Mouse (Mus musculus): Measurements from ENCODE around the gene Deup1. TPM values are rescaled to one million over a fixed set of nuclear protein-coding genes. Genes with fewer than 3 reads are reported as not detected.

Gene Deup1
- total RNA-seq, 2 experiments from 2014 or later: not detected

DNA sequence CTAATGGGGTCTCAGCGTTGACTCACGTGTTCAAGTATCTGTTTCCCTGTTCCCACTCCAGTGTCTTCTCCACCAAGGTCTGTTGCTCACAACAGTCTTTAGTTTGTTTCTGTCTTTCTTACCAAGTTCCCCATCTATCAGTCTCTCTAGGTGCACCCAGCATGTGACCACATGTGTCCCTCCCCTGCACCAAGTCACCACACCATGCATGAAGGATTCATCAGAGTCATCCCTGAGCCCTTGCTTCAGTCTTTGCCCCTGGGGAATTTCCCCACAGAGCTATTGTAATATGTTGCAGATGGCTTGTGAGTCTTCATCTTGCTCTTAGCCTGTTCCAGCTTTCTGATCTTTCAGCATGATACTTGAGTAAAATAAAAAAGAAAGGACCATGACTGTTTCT lies 93.6 kb downstream of the Deup1 start:
- no peak for ATAC-seq (replicated peaks; ENCODE audit: poor library complexity)

DNA sequence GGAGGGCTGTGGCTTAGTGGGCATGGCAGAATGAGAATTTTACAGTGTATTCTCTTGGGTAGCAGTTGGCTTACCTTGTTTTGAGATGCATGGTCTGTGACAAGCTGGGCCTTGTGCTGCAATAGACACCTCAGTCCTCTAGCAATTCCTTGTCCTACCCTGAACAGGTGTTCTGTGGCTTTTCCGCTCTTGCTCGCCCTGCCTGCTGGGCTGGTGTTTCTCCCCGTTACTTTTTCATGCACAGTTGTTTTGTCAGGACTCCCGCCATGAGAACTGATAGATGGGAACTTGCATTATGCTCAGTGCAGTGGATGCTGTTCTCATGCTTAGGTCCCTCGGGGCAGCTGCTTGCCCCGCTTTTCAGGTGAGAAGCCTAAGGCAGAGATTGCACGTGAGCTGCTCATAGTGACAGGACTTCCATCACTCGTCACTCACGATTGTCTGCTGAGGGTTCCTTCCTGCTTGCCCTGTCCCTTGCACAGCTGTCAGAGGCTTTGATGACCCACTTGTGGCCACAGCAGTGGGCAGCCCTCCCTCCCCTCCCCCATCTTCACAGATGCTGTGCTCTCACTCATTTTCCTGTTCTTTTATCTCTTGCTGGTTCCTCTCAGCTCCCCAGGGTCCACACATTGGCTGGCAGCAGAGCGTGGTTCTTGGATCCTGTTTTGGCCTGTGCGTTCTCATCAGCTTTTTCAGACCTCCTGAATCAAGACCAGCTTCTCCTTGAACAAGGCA lies 94.2 kb downstream of the Deup1 start:
- ATAC-seq (replicated peaks; ENCODE audit: poor library complexity): no peak

DNA sequence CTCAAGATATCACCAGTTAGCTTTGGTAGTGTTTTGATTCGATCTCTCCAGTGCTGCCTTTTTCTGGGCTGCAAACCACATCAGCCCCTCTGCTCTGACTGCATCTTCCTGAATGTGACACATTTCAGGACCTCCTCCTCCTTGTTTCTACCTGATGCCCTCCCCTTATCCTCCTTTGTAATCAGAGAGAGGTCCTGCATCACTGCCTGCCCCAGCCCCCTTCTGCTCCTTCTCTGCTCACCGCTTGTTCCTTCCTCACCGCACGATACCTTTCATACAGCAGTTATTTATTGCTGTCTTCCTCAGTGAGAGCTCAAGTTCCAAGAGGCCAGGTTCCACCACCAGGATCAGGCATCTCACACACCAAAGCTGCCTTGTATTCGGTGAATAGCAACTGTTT lies 96.5 kb downstream of the Deup1 start:
- no peak for ATAC-seq (replicated peaks; ENCODE audit: poor library complexity)

DNA sequence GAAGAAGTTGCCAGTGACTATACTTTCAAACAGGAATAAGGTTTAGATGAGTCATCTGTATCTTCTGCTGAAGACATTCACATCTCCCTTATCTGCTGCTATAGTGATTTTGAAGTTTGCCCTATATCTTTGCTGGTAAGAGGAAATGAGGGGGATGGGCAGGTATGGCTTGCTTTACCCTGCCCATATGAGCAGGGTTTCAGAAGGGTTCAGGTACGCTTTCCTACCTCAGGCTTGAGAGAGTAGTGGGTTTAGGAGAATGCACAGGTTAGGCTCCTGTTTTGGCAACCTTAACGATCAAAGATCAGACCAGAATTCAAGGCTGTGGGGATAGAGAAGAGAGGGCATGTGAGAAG lies 97.8 kb downstream of the Deup1 start:
- 0 out of 2 replicates have a peak, but pooled peaks have one; percentile 17 for ATAC-seq (replicated peaks; ENCODE audit: poor library complexity)

DNA sequence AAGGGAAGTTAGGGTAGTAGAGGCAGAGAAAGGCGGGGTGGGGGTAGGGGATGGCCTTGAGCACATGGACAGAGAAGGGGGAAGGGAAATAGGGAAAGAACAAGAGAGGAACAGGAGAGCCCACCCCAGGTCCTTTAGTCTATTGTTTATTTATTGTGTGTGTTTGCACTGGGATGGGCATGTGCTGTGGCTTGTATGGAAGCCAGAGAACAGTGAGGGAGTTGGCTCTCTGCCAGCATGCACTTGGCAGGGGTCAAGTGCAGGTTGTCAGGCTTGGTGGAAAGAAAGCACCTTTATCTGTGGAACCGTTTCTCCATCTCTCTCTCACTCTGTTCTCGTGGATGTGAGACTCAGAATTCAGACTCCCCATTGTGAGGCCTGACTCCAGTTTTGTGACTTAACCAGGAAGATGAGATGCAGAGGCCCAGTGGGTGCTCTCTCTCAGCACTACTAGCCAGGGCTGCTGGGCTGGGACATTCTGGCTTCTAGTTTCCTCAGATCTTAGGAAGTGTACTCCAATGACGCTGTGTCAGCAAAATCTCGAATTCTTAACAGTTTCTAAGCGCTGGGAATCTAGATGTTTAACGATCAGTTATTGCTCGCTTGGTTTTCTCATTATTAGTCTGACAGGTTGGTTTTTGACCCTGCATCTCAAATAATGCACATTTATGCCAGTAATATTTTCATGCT lies 98.3 kb downstream of the Deup1 start:
- ATAC-seq (replicated peaks; ENCODE audit: poor library complexity): peak; percentile 20; the same call in 1 of the 2 replicates

- no peak for ATAC-seq (replicated peaks; ENCODE audit: poor library complexity)
Measured at GRCm38 (mm10) chr9:15528368-15528767, 99.4 kb downstream of the Deup1 start.

DNA sequence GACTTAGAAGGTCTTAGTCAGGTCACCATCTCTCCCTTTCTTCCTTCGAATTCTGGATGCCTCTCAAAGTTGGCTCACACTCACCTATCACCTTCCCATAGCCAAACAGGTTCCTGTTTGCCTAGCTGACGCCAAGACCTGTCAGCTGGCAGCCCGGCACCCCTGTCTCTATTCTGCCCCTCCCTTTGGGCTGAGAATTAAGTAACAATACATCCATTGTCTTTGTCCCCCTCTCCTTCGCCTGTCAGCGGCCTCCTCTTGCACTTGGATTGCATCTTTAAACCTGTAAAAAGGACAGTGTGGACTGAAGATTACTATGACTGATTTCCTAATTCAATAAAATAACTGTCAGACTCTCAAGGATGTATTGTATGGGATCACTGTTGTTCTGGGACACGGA lies 99.9 kb downstream of the Deup1 start:
- no peak for ATAC-seq (replicated peaks; ENCODE audit: poor library complexity)

GRCm38 (mm10) chr9:15526539-15526938 lies 101.2 kb downstream of the Deup1 start:
- no peak for ATAC-seq (replicated peaks; ENCODE audit: poor library complexity)

DNA sequence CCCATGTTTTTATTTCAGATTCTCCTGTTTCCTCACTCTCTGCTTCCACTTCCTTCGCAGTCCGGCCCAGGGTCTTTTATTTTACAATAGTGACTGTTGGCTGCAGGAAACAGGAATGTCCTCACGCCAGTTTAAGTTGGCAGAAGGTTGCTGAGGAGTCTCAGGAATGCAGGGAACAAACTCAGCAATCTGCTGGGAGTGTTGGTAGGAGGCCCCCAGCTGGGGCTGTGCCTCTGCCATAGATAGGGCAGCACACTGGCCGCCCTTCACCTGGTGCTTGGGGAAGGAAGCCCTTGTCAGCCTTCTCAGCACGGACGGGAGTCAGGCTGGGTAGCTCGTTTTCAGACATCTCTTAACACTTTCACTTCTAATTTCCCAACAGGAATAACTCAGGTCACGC lies 102.5 kb downstream of the Deup1 start:
- ATAC-seq (replicated peaks; ENCODE audit: poor library complexity): no peak

DNA sequence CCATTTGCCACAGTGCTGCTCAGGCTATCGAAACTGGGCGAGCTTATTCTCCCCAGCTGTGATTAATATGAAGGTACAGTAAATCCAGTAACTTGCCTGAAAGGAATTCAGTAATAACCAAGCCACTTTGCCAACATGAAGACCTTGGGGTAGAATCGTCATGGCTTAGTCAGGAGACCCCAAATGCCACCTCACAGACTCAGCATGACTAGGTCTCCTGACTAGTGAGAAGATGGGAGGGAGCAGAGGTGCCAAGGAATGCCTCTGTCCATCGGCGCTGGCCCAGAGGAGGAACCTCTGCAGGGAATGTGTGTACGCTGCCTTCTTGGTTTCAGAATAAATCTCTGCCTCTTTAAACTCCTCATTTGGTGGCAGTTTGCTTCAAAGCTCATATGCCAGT lies 104.1 kb downstream of the Deup1 start:
- ATAC-seq (replicated peaks; ENCODE audit: poor library complexity): no peak

GRCm38 (mm10) chr9:15522887-15523286 lies 104.8 kb downstream of the Deup1 start:
- ATAC-seq (replicated peaks; ENCODE audit: poor library complexity): no peak

DNA sequence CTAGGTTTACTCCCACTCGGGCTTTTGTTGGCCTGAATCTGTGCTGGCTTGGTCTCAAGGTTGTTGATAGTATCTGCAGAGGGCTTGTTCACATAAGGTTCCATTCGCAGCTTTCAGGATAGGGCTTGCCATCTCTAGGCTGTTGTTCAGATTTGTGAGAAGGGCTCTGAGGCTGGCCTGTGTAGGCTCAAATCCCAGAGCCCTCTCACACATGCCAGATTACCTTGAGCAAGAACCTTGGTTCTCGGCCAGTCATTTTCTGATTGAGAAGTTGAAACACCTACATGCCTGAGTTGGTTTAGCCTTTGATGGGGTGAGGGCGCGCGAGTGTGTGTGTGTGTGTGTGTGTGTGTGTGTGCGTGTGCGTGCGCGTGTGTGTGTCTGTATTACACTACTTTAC lies 105.4 kb downstream of the Deup1 start:
- ATAC-seq (replicated peaks; ENCODE audit: poor library complexity): no peak

GRCm38 (mm10) chr9:15517979-15518378 lies 109.8 kb downstream of the Deup1 start:
- no peak for ATAC-seq (replicated peaks; ENCODE audit: poor library complexity)

DNA sequence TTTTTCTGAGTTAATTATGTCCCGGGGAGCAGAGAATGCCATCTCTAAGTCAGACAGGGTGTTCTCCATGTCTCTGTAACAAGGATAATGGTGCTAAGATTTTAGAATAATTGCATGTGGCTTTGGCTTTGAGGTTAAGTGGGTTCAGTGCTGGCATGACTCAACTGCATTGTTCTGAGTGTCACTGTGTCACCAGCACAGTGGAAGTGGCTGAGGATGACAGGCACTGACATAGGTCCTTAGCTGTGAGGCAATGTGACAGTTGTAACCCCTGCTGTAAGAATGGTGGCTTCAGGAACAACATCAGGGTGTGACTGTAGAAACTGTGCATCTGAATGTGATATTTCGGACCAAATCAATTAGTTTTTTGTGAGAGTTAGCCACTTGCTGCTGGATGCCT lies 111.7 kb downstream of the Deup1 start:
- peak; percentile 82 for ATAC-seq (replicated peaks; ENCODE audit: poor library complexity)

DNA sequence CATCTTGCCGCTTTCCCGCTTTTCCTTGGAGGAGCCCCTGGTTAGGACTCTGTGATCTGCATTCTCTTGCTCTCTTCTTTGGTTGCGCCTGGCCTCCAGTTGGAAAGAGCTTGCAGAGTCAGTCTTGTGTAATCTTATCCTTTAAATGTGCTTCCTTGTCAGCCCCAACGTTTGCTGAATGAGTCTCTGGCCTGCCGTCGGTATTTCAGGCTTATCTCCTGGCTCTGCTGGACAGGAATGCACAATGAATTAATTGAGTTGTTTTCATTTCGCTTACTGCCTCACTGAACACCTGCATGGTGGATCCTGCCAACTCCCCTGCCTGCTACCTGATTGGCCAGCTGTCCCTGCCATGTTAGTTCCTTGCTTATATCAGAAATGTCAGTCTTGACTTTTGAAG lies 114.8 kb downstream of the Deup1 start:
- no peak for ATAC-seq (replicated peaks; ENCODE audit: poor library complexity)

GRCm38 (mm10) chr9:15510557-15511310 lies 117.0 kb downstream of the Deup1 start:
- ATAC-seq (replicated peaks; ENCODE audit: poor library complexity): no peak

Other genes with a start within 250 kb of the Deup1 start
- 18.1 and 20.4 TPM in 2 replicates for gene Smco4, start 134.5 kb downstream of the Deup1 start, total RNA-seq (2015)
- gene Smco4, start 134.5 kb downstream of the Deup1 start, total RNA-seq (2017): 5.0 and 8.0 TPM in 2 replicates
- 10.7 and 11.5 TPM in 2 replicates for gene Slc36a4, start 81.8 kb upstream of the Deup1 start, total RNA-seq (2015)
- 11.0 and 12.6 TPM in 2 replicates for gene Slc36a4, start 81.8 kb upstream of the Deup1 start, total RNA-seq (2017)
- not detected in 2 replicates for gene Mtnr1b, start 246.6 kb upstream of the Deup1 start, total RNA-seq (2015)
- not detected in 2 replicates for gene Mtnr1b, start 246.6 kb upstream of the Deup1 start, total RNA-seq (2017)